Mouse (Mus musculus): ENCODE measurements around the gene Exoc3l4. TPM values are rescaled to one million over a fixed set of nuclear protein-coding genes. Genes with fewer than 3 reads are reported as not detected.

The Exoc3l4 gene
- polyA plus RNA-seq, 1 experiment from 2014 or later, result 20.4 TPM

DNA sequence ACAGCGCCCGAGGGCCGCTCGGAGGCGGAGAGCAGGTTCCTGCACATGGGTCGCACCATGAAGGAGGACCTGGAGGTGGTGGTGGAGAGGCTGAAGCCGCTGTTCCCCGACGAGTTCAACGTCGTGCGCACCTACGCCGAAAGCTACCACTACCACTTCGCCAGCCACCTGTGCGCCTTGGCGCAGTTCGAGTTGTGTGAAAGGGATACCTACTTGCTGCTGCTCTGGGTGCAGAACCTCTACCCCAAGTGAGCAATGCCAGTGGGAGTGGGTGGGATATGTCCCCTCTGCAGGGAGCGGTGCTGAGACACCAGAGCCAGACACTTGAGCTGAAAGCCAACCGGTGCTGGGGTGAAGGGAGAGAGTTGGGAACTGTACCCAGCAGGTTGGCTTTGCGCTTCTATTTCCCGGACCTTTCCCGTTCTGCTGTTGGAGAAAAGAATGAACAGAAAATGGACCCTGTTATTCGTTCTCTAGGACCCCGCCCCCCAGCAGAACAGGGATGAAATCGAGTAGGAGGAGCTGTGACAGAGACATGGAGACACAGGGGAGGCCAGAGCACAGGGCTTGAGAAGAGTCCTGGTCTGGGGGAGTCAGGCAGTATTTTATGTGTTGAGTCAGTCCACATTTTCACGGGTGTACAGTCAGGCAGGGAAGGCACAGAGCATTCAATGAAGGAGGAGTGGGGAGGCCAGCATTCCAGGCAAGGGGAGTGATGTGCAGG lies 29.2 kb downstream of the Exoc3l4 start:
- peak overlapping the region; percentile 25 for H3K4me3 ChIP-seq (ENCODE audit: low read length)
- H3K4me2 ChIP-seq (ENCODE audit: low read depth, low read length), result peak overlapping the region; percentile 44
- 10% methylated on average over 27 of the region's 27 CpGs for WGBS
- H3K27ac ChIP-seq (ENCODE audit: low read length), result no peak overlapping the region
- H3K27me3 ChIP-seq (replicated peaks; ENCODE audit: control insufficient read depth, insufficient read depth, low read length), result peaks cover 83% of the 10 kb centered on the region
- H3K36me3 ChIP-seq (ENCODE audit: control insufficient read depth, insufficient read depth, low read length), result no peaks in the 10 kb centered on the region
- H3K9me3 ChIP-seq (ENCODE audit: control insufficient read depth, low read length), result no peaks in the 10 kb centered on the region
- H3K9ac ChIP-seq (ENCODE audit: low read depth, low read length), result peak overlapping the region; percentile 43; the same call in 1 of the 2 replicates
- ATAC-seq, result no peak
- peaks cover 35% of the 10 kb centered on the region for H3K4me1 ChIP-seq (ENCODE audit: control insufficient read depth, insufficient read depth, low read length)

DNA sequence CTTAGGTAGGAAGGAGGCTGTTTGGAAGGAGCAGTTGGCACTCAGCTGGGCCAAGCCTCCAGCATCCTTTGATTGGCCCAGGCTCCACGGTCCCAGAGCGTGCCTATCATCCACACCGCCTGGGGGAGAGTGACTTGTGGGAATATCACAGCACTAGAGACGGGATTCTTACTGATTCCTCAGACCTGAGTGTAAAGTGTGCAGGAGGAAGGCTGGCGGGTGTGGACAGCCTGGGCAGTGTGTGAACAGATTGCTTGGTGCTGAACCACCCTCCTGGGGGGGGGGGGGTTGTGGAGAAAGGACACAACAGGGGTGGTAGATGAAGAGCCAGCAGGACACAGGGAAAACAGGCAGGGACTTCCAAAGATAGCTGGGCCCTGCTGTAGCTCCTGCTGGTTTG lies 29.9 kb downstream of the Exoc3l4 start:
- 43% methylated on average over 5 of the region's 5 CpGs for WGBS
- H3K4me1 ChIP-seq (ENCODE audit: control insufficient read depth, insufficient read depth, low read length), result peaks cover 35% of the 10 kb centered on the region

DNA sequence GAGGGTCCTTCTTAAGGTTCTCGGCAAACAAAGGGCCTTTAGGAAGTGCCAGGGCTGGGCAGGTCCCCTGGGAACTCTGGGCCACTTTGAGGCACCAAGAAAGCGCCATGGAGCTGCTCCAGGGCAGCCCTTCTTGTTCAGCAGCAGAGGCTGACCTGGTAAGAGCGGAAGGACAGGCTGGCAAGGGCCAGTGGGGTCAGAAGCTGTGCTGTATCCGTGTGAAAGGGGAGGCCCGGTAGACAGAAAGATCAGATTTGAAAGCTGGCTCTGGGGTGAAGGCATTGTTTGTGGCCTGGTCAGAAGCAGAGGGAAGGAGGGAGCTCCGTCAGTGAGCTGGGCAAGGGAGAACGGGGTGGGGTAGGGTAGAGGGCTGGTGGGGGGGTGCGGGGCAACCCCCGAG lies 30.5 kb downstream of the Exoc3l4 start:
- H3K4me3 ChIP-seq (ENCODE audit: low read length), result no peak overlapping the region
- ATAC-seq, result no peak
- no peaks in the 10 kb centered on the region for H3K36me3 ChIP-seq (ENCODE audit: control insufficient read depth, insufficient read depth, low read length)
- H3K27ac ChIP-seq (ENCODE audit: low read length), result no peak overlapping the region
- no peak overlapping the region for H3K9ac ChIP-seq (ENCODE audit: low read depth, low read length)
- WGBS, result 47% methylated on average over 9 of the region's 9 CpGs
- peaks cover 31% of the 10 kb centered on the region for H3K4me1 ChIP-seq (ENCODE audit: control insufficient read depth, insufficient read depth, low read length)
- H3K9me3 ChIP-seq (ENCODE audit: control insufficient read depth, low read length), result no peaks in the 10 kb centered on the region
- H3K27me3 ChIP-seq (replicated peaks; ENCODE audit: control insufficient read depth, insufficient read depth, low read length), result peaks cover 80% of the 10 kb centered on the region
- no peak overlapping the region for H3K4me2 ChIP-seq (ENCODE audit: low read depth, low read length)

More for the DNA sequence above, 29.9 kb downstream of the Exoc3l4 start:
- no peak overlapping the region for H3K9ac ChIP-seq (ENCODE audit: low read depth, low read length)
- ATAC-seq, result no peak
- H3K9me3 ChIP-seq (ENCODE audit: control insufficient read depth, low read length), result no peaks in the 10 kb centered on the region
- no peak overlapping the region for H3K4me2 ChIP-seq (ENCODE audit: low read depth, low read length)
- no peaks in the 10 kb centered on the region for H3K36me3 ChIP-seq (ENCODE audit: control insufficient read depth, insufficient read depth, low read length)
- peaks cover 82% of the 10 kb centered on the region for H3K27me3 ChIP-seq (replicated peaks; ENCODE audit: control insufficient read depth, insufficient read depth, low read length)
- H3K4me3 ChIP-seq (ENCODE audit: low read length), result no peak overlapping the region
- H3K27ac ChIP-seq (ENCODE audit: low read length), result no peak overlapping the region

DNA sequence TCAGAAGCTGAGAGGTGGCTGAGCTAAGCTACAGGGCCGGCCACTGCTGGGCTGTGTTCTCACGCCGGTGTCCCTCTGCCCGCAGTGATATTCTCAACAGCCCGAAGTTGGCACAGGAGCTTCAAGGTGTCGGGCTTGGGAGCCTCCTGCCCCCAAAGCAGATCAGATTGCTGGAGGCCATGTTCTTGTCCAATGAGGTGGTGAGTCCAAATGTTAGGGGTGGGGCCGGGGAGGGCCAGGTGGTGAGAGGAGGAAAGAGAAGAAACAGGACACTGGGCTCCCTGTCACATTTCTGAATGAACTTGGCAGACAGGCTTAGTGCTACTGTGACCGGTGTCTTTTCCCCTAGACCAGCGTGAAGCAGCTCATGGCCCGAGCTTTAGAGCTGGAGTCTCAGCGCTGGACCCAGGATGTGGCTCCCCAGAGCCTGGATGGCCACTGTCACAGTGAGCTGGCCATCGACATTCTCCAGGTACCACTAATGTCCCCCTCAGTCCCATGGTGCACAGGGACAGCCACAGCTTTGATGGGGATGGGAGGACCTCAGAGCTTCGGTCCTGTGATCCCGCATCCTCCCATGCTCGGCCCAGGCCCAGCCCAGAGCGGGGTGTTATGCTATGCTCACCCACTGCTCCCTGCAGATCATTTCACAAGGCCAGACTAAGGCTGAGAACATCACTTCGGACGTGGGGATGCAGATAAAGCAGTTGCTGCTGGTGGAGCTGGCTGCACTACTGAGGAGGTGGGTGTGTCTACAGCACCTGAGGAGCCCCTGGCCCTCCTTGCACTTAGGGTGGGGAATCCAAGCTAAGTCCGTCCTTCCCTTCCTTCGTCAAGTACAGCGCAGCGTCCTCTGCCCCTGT lies 31.3 kb downstream of the Exoc3l4 start:
- H3K4me3 ChIP-seq (ENCODE audit: low read length), result no peak overlapping the region
- H3K9ac ChIP-seq (ENCODE audit: low read depth, low read length), result no peak overlapping the region
- no peak for ATAC-seq
- H3K36me3 ChIP-seq (ENCODE audit: control insufficient read depth, insufficient read depth, low read length), result no peaks in the 10 kb centered on the region
- H3K27ac ChIP-seq (ENCODE audit: low read length), result no peak overlapping the region
- peaks cover 25% of the 10 kb centered on the region for H3K4me1 ChIP-seq (ENCODE audit: control insufficient read depth, insufficient read depth, low read length)
- no peak overlapping the region for H3K4me2 ChIP-seq (ENCODE audit: low read depth, low read length)
- H3K9me3 ChIP-seq (ENCODE audit: control insufficient read depth, low read length), result no peaks in the 10 kb centered on the region
- WGBS, result 36% methylated on average over 22 of the region's 22 CpGs
- H3K27me3 ChIP-seq (replicated peaks; ENCODE audit: control insufficient read depth, insufficient read depth, low read length), result peaks cover 73% of the 10 kb centered on the region

DNA sequence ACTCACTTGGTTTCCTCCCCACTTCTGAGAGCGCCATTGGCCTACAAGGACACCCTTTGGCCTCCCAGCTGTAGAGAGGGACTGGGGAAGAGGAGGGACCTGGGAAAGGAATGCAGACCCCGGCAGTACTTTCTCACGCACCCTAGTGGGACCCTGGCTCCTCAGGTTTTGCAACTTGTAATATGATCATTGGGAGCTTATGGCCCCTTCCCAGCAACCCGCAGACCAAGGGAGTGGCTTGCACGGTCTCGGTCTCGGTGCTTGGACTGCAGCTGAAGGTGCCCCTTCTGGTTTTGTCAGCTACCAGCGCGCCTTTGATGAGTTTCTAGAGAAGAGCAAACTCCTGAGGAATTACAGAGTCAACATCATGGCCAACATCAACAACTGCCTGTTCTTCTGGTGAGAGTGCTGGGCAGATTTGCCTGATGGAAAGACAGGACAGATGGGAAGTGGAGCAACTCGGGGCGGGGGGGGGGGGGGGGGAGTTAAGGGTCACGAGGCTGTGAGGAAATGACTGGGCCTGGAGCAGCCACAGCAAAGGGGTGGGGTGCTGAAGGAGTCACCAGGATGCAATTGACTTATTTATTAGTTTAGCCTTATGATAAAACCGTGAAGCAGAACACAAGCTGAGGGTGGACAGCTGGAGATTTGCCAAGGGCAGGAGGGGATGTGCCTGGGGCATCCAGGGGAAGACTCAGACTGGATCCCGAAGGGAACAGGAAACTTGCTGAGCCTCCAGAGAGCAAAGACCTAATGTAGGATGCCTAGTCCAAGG lies 32.3 kb downstream of the Exoc3l4 start:
- Histone ChIP-seq H3K9ac (ENCODE audit: low read depth, low read length) (no peak overlapping the region), H3K4me3 (ENCODE audit: low read length) (no peak overlapping the region), H3K27me3 (replicated peaks; ENCODE audit: control insufficient read depth, insufficient read depth, low read length) (peaks cover 63% of the 10 kb centered on the region), H3K36me3 (ENCODE audit: control insufficient read depth, insufficient read depth, low read length) (no peaks in the 10 kb centered on the region), H3K9me3 (ENCODE audit: control insufficient read depth, low read length) (no peaks in the 10 kb centered on the region), H3K4me2 (ENCODE audit: low read depth, low read length) (no peak overlapping the region), H3K27ac (ENCODE audit: low read length) (no peak overlapping the region), H3K4me1 (ENCODE audit: control insufficient read depth, insufficient read depth, low read length) (peaks cover 32% of the 10 kb centered on the region)
- ATAC-seq, result peak; percentile 22; the same call in 1 of the 2 replicates
- WGBS, result 22% methylated on average over 13 of the region's 14 CpGs

DNA sequence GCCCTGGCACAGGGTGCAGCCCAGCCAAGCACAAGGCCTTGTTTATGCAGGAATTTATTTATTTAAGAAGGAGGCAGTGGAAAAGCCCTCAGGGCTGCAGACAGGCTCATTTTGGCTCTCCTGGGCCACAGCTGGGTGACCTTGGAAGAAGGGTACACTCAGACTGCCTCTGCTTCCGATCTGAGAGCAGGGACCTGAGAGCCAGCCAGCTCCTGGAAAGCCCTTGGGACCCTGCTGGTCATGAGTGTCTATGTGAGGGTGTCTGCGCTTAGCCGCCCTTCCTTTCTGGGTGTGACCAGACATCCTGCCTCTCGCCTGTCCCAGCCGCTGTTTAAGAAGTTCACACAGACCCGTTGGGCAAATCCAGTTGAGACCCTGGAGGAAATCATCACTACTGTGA lies 33.5 kb downstream of the Exoc3l4 start:
- H3K4me2 ChIP-seq (ENCODE audit: low read depth, low read length), result no peak overlapping the region
- no peak overlapping the region for H3K9ac ChIP-seq (ENCODE audit: low read depth, low read length)
- H3K4me1 ChIP-seq (ENCODE audit: control insufficient read depth, insufficient read depth, low read length), result peaks cover 35% of the 10 kb centered on the region
- WGBS, result 46% methylated on average over 6 of the region's 6 CpGs
- no peak overlapping the region for H3K4me3 ChIP-seq (ENCODE audit: low read length)
- H3K27me3 ChIP-seq (replicated peaks; ENCODE audit: control insufficient read depth, insufficient read depth, low read length), result peaks cover 50% of the 10 kb centered on the region
- no peaks in the 10 kb centered on the region for H3K36me3 ChIP-seq (ENCODE audit: control insufficient read depth, insufficient read depth, low read length)
- no peak overlapping the region for H3K27ac ChIP-seq (ENCODE audit: low read length)
- ATAC-seq, result no peak
- H3K9me3 ChIP-seq (ENCODE audit: control insufficient read depth, low read length), result no peaks in the 10 kb centered on the region

DNA sequence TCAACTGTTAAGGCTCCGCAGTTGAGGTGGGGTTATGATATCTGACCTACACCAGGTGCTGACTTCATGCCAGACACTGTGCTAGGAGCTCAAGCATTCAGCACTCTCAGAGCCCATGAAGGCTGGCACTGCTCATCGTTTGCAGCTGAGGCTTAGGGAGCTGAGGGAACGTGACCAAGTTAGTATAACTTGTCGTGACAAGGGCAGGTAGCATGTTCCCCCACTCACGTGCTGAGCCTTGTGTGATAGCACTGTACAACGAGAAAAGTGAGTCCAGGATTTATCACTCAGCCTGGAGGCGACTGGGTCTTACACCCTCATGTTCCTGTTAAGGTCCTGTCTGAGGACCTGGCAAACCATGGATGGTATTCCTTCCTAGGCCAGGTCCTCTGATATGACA lies 34.7 kb downstream of the Exoc3l4 start:
- no peak for ATAC-seq
- no peak overlapping the region for H3K4me2 ChIP-seq (ENCODE audit: low read depth, low read length)
- H3K4me3 ChIP-seq (ENCODE audit: low read length), result no peak overlapping the region
- peaks cover 31% of the 10 kb centered on the region for H3K4me1 ChIP-seq (ENCODE audit: control insufficient read depth, insufficient read depth, low read length)
- no peak overlapping the region for H3K9ac ChIP-seq (ENCODE audit: low read depth, low read length)
- H3K9me3 ChIP-seq (ENCODE audit: control insufficient read depth, low read length), result no peaks in the 10 kb centered on the region
- H3K27ac ChIP-seq (ENCODE audit: low read length), result no peak overlapping the region
- H3K27me3 ChIP-seq (replicated peaks; ENCODE audit: control insufficient read depth, insufficient read depth, low read length), result peaks cover 38% of the 10 kb centered on the region
- WGBS, result 87% methylated on average over 7 of the region's 7 CpGs
- H3K36me3 ChIP-seq (ENCODE audit: control insufficient read depth, insufficient read depth, low read length), result no peaks in the 10 kb centered on the region

DNA sequence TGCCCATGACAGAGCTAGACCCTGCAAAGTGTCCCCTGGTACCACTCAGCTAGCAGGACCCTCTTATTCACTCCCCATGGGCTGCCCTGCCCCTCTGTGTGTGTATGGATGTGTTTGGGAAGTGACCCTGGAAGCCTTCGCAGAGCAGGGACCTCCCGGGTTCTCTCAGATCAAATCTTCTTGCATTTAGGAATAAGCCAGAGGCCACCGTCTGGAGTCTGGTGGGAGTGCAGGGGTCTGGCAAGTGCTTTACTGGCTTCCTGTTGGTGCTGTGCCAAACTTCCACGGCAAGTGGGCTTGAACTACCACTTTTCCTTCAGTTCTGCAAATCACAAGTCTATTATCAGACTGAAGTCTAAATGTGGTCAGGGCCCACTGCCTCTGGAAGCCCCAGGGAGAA lies 37.2 kb downstream of the Exoc3l4 start:
- no peaks in the 10 kb centered on the region for H3K36me3 ChIP-seq (ENCODE audit: control insufficient read depth, insufficient read depth, low read length)
- no peak overlapping the region for H3K4me3 ChIP-seq (ENCODE audit: low read length)
- no peak for ATAC-seq
- H3K27ac ChIP-seq (ENCODE audit: low read length), result no peak overlapping the region
- H3K9ac ChIP-seq (ENCODE audit: low read depth, low read length), result no peak overlapping the region
- no peaks in the 10 kb centered on the region for H3K9me3 ChIP-seq (ENCODE audit: control insufficient read depth, low read length)
- WGBS, result 38% methylated on average over 4 of the region's 4 CpGs
- peaks cover 14% of the 10 kb centered on the region for H3K27me3 ChIP-seq (replicated peaks; ENCODE audit: control insufficient read depth, insufficient read depth, low read length)
- H3K4me2 ChIP-seq (ENCODE audit: low read depth, low read length), result no peak overlapping the region
- H3K4me1 ChIP-seq (ENCODE audit: control insufficient read depth, insufficient read depth, low read length), result peaks cover 26% of the 10 kb centered on the region
